Mouse (Mus musculus) gastrocnemius, adult 2 months (tissue): ENCODE results near the gene Bmpr1a. TPM values are rescaled to one million over a fixed set of nuclear protein-coding genes. Genes with fewer than 3 reads are reported as not detected.

ENCODE experiments used
- DNase-seq: peaks from one replicate; pipeline ENCODE4 v3.0.0; 2022
- H3K27ac ChIP-seq: fragments of 200-600 bp; 2 replicates; pipeline ENCODE4 v1.8.1; 2022; ENCODE audit warnings: mild to moderate bottlenecking
- H3K4me3 ChIP-seq: fragments of 200-600 bp; 2 replicates; pipeline ENCODE4 v1.8.1; 2022; ENCODE audit warnings: mild to moderate bottlenecking, moderate library complexity
- CTCF ChIP-seq: fragments of 200-600 bp; IDR thresholded peaks from 2 replicates; pipeline ENCODE4 v1.8.1; 2022; ENCODE audit warnings: antibody characterized with exemption, mild to moderate bottlenecking, moderate library complexity
- intact Hi-C: fragments of 180-260 bp; cut with DNase I; formaldehyde crosslinking; loops from one replicate; pipeline ENCODE4 v1.15.1; 2025
- long read RNA-seq, 2 experiments: library from polyadenylated mRNA; stranded (forward); transcript quantifications; one replicate each; pipeline ENCODE4 v2.0.0; 2021
- total RNA-seq, 2 experiments: library from RNA; stranded (reverse); gene quantifications; 2 replicates each; pipeline ENCODE4 v1.2.3; 2021

Gene Bmpr1a
- 10 to 100 TPM; 49.4 to 54.1 TPM for total RNA-seq
- long read RNA-seq, experiment 1, full-length matches to known transcripts, result 9 of 33 reads
- long read RNA-seq, experiment 1, partial matches to known transcripts, result 2 of 33 reads
- long read RNA-seq, experiment 1, other reads (novel, unspliced or antisense), result 22 of 33 reads
- long read RNA-seq, experiment 2, full-length matches to known transcripts, result 7 of 32 reads
- long read RNA-seq, experiment 2, partial matches to known transcripts, result 0 of 32 reads
- long read RNA-seq, experiment 2, other reads (novel, unspliced or antisense), result 25 of 32 reads

DNA sequence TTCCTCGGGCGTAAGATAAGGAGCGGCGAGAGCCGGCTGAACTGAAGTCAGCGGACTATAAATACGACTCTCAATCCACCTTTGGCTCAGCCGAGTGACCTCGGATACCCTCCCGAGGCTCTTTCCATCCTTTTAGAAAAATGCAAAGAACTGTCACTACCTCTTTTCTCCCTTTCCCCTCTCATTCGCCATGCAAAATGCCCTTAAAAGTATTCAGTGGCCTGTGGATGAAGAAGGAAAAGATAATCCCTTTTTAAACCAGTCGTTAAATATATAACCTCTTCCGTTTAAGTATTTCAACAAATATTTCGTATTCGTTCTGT lies at the start of gene Bmpr1a:
Gene Bmpr1a, minus strand, starts transcription at position 17 of the 323 bp plus-strand sequence.
- Histone ChIP-seq H3K27ac (peak within 1 kb of the TSS; percentile 100), H3K4me3 (peak within 1 kb of the TSS; percentile 79)
- DNase-seq, result no peak
- no peak for TF ChIP-seq CTCF
- intact Hi-C loops, result loop anchor here (5.0 kb wide), 2 partner anchors 36 to 44 kb away; no protein-coding TSS in a partner anchor

DNA sequence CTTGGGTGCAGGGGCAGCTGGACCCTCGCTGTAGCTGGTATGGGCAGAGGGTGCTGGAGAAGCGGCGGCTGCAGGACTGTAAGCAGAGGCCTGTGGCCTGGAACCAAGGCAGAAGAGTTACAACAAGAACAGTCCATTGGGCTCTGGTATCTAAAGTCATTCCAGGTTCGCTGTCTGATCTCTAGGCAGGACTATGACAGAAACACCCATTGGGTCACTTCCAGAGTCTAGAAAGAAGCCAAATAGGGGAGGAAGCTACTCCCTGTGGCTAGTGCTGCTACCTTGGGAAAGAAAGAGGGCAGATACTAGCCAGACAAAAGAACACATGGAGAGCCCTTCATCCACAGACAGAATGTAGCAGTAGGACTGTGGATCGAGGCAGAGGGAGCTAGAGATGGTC lies 49.1 kb upstream of the Bmpr1a start:
- intact Hi-C loops, result no loop called here
- no peak for DNase-seq
- H3K27ac ChIP-seq, result peak overlapping the region; percentile 70

DNA sequence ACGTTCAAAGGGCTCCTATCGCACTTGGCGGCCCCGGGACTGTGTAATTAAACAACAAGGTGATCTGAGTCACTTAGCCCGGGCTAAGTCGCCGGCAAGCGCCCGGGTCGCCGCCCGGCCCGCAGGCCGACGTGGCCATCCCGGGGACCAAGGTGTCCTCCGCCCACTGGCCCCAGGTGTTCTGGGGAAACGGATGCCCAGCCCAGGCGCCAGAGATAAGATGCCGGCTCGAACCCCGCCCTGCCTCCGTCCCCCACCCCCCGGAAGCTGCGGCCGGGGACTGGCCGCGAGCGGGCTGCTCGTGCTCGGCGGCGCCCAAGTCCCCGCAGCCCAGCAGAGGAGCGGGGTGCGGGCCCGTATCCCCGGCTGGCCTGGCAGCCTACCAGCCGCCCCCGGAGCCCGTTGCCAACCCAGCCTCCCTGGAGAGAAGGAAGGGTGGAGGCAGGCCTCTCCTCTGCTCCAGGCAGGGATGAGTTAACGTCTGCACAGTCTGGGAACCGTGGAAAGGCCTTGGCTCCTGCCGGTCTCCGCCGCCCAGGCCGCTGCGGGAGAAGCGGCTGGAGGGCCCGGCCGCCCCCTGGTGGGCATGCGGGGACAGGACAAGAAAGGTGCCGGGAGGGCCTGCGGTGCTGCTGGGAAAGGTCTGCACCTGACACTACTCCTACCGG lies 46.0 kb upstream of the Bmpr1a start:
- intact Hi-C loops, result loop anchor here (2.0 to 5.0 kb wide), 3 partner anchors 47 to 107 kb away; partner anchors contain the start of gene Bmpr1a
- peak; percentile 95 for TF ChIP-seq CTCF
- peak overlapping the region; percentile 92 for H3K27ac ChIP-seq
- H3K4me3 ChIP-seq, result peak overlapping the region; percentile 80
- DNase-seq, result peak; percentile 92

More for the DNA sequence above, 49.1 kb upstream of the Bmpr1a start:
- peak overlapping the region; percentile 2; the same call in 1 of the 2 replicates for H3K4me3 ChIP-seq
- no peak for TF ChIP-seq CTCF

DNA sequence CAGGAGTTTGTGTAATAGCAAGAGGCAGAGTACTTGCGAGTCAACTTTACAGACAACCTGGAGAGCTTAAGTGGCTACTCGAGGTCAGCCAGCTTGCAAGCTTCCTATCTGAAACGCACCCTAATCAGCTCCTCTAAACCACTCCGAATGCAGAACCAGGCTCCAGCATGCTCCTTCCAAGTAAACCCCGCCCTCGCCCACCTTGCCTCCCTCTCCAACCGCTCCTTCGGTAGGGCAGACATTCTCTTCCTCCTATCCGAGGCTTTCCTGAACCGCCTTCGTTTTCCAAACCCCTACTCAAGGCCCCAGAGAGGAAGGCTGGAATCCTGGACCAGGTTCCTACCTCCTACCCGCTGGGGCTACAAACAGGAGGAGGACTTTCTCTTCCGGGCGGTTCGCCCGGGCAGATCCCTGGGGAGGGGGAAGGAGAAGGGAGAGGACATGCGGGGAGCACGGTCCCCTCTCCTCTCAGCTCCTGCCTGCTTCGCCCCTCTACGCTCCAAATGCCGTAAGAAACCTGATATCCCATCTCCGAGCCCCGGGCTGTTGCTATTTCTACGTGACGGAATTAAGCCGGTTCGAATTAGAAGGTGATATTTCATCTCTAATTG lies 45.4 kb upstream of the Bmpr1a start:
- TF ChIP-seq CTCF, result no peak
- peak overlapping the region; percentile 80 for H3K4me3 ChIP-seq

DNA sequence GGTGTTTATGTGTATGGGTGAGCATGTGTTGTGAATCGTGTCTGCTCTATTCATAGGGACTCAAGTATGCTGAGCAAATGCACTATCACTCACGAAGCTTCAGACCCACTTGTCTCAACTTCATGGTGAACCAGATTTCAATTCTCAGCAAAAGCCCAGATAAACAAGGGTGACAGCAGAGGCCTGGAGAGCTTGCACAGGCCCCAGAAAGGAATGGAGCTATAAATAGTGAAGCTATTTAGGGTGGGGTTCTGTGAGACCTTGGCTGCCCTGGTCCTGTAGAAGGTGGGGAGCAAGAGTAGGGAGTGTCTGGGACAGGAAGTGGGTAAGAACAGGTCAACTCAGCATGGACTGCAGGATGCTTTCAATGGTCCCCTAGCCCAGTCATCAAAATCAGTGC lies 41.4 kb upstream of the Bmpr1a start:
- TF ChIP-seq CTCF, result no peak
- peak overlapping the region; percentile 89 for H3K27ac ChIP-seq
- DNase-seq, result no peak
- intact Hi-C loops, result no loop called here
- H3K4me3 ChIP-seq, result no peak overlapping the region; the same call in 1 of the 2 replicates

More for the DNA sequence above, 45.4 kb upstream of the Bmpr1a start:
- DNase-seq, result peak; percentile 87
- H3K27ac ChIP-seq, result peak overlapping the region; percentile 92
- intact Hi-C loops, result loop anchor here (2.0 to 5.0 kb wide), 3 partner anchors 46 to 106 kb away; partner anchors contain the start of gene Bmpr1a

DNA sequence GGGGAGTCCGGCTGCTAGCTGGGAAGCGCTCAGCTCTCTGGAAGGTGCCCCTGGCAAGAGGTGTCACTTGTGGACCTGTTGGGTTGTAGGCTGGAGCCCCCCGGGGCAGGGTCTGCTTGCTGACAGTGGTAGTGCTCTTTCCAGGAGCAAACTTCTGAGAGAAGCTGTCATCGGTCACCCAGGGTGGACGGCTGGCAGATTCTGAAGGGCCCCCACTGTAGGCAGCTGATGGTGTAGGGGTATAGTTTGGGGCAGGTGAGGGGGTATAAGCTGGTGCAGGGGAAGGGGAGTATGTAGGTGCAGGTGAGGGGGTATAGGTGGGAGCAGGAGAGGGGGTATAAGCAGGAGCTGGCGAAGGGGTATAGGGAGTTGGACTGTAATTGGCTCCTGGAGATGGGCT lies 40.9 kb upstream of the Bmpr1a start:
- peak overlapping the region; percentile 26 for H3K4me3 ChIP-seq
- no peak for TF ChIP-seq CTCF
- H3K27ac ChIP-seq, result peak overlapping the region; percentile 89
- DNase-seq, result no peak
- intact Hi-C loops, result no loop called here

DNA sequence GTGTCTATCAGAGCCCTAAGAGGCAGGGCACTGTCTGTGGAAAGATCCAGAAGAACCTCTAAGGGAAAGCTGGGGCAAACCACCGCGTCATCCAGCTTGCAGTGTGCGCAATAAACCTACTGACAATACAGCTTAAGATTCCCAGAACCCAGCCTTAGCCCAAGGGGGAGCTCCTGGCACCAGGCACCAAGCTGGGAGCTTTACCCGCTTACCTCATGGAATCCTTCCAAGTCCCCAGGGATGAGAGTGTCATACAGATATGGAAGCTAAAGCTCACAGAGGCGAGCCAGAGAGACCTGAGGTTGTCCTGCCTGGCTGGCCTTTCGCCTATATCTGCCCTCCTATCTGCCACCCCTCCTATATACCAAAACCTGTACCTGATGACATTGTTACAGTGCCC lies 40.5 kb upstream of the Bmpr1a start:
- no peak for TF ChIP-seq CTCF
- peak overlapping the region; percentile 26 for H3K4me3 ChIP-seq
- DNase-seq, result no peak
- H3K27ac ChIP-seq, result peak overlapping the region; percentile 89
- intact Hi-C loops, result loop anchor here (1.0 kb wide), 1 partner anchor 12 kb away; no protein-coding TSS in a partner anchor

DNA sequence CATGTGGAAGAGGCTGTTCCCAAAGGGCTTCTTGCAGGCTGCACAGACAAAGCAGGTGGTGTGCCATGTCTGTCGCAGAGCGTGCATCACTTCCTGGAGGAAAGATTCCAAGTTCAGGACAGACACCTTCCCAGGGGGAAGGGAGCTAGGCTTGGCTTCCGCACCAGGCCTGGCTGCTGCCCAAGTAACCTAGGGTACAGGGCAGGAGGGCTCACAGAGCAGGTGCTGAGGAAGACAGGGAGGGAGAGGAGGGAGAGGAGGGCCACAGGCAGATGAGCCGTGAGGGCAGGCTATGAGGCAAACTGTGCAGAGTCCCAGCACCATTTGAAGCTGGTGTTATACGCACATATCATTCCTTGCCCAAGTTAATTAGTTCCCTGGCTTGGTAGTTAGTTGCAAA lies 38.8 kb upstream of the Bmpr1a start:
- H3K27ac ChIP-seq, result peak overlapping the region; percentile 89
- no peak overlapping the region for H3K4me3 ChIP-seq
- TF ChIP-seq CTCF, result no peak
- intact Hi-C loops, result no loop called here
- DNase-seq, result peak; percentile 67

DNA sequence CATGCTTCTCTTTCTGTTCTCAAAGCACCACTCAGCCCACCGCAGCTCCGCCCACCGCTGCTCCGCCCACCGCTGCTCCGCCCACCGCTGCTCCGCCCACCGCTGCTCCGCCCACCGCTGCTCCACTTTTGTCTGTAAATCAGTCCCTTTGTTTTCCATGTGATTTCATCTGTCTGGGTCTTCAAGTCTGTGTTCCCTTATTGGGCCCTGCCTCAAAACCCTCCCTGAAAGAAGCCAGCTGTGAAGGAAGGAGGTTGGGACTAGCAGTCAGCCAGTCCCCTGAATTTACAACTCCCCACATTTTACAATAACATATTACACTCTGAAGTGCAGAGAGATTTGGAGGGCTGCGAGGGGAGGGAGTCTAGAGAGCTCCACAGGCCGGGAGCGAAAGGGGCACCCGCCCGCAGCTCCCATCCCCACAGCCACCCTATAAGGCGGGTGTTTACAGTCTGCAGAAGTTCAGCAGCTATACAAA lies 37.6 kb upstream of the Bmpr1a start:
- Histone ChIP-seq H3K4me3 (peak overlapping the region; percentile 33), H3K27ac (peak overlapping the region; percentile 53)
- intact Hi-C loops, result no loop called here
- no peak for TF ChIP-seq CTCF
- DNase-seq, result peak; percentile 69

DNA sequence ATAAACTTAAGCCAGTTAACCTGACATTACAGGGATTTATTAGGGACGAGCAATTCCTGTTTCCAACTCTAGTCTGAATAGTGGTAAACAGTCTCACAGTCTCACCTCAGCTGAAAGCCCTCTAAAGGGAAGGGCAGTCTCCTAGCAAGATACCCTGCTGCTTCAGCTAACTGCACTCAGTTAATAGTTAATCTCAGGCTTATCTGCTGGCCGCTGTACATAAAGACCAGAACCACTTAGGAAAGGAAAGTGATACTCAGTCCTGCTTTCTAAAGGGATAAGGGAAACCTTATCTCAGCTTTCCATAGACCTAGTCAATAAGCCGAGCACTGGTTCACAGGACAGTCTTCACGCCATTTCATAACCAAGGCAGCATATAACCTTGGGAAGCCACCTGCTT lies 32.7 kb upstream of the Bmpr1a start:
- Histone ChIP-seq H3K4me3 (no peak overlapping the region), H3K27ac (no peak overlapping the region)
- DNase-seq, result no peak
- intact Hi-C loops, result no loop called here
- TF ChIP-seq CTCF, result no peak

DNA sequence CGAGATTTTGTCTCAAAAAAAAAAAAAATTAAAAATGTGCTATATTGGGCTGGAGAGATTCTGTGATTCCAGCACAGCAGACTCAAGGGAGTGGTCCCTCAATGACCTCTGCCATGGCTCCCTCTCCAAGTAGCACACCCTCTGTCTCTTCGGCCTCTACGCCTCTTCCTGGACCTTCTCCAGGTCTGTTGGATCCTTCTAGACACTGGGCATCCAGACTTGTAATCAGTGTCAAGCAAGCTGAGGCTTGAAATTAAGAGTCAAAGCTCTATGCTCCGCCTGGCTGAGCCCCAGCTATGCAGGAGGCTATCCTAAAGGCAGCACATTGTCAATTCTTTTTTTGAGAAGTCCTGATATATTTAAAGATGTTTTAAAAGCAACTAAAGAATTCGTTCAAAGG lies 30.4 kb upstream of the Bmpr1a start:
- TF ChIP-seq CTCF, result no peak
- Histone ChIP-seq H3K27ac (peak overlapping the region; percentile 52), H3K4me3 (no peak overlapping the region)
- intact Hi-C loops, result no loop called here
- peak; percentile 55 for DNase-seq

DNA sequence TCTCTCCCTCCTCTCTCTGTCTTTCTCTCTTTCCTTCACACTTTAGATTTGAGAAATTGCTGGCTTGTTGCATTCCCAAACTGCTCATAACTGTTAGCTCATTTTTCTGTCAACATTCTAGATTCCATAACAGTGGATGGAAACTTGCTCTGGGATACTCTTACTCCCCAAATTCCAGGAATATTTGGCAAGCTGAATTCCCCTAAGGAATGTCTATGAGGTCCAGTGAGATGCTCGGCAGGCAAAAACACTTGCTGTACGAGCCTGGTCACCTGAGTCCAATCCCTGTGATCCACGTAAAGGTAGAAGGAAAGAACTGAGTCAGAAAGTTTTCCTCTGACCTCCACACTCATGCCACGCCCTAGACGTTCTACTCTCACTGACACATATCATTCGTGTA lies 29.4 kb upstream of the Bmpr1a start:
- intact Hi-C loops, result no loop called here
- peak overlapping the region; percentile 12; the same call in 1 of the 2 replicates for H3K27ac ChIP-seq
- no peak overlapping the region for H3K4me3 ChIP-seq
- no peak for DNase-seq
- TF ChIP-seq CTCF, result no peak

DNA sequence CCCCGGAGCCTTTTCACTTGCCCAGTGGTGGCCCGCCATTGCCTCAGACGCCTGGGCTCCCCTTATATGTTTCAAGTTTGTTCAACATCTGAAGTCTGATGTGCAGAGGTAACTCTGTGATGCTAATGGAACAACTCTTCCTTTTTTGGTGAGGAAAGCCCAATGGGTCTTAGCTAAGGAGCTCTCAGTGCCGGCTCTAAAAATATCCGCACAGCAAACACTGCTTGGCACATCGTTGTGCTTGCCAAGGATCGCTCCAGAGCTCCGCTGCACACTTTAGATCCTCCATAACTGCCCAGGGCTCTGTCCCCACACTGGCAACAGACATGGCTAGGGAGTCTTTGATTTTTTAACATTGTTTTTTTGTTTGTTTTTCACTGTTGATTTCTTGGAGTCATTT lies 25.7 kb upstream of the Bmpr1a start:
- intact Hi-C loops, result no loop called here
- DNase-seq, result peak; percentile 65
- peak overlapping the region; percentile 73 for H3K27ac ChIP-seq
- no peak for TF ChIP-seq CTCF
- H3K4me3 ChIP-seq, result no peak overlapping the region
